Mouse (Mus musculus): ENCODE data around the gene Fgfr2.

Fgfr2 gene

GRCm38 (mm10) chr7:130823992-130824391, 2299.2 kb downstream of the Fgfr2 start:
- no peak for DNase-seq (ENCODE audit: low spot score in 2 of 2)

- no peak for DNase-seq (ENCODE audit: low spot score in 2 of 2)
Measured at GRCm38 (mm10) chr7:130819624-130820023, 2303.5 kb downstream of the Fgfr2 start.

- DNase-seq (ENCODE audit: low spot score in 2 of 2): no peak
Measured at GRCm38 (mm10) chr7:130818813-130819212, 2304.3 kb downstream of the Fgfr2 start.

GRCm38 (mm10) chr7:130816243-130816642, 2306.9 kb downstream of the Fgfr2 start:
- DNase-seq (ENCODE audit: low spot score in 2 of 2): no peak

- no peak for DNase-seq (ENCODE audit: low spot score in 2 of 2)
Measured at GRCm38 (mm10) chr7:130815601-130816000, 2307.5 kb downstream of the Fgfr2 start.

GRCm38 (mm10) chr7:130812407-130812806, 2310.7 kb downstream of the Fgfr2 start:
- no peak for DNase-seq (ENCODE audit: low spot score in 2 of 2)

- no peak for DNase-seq (ENCODE audit: low spot score in 2 of 2)
Measured at GRCm38 (mm10) chr7:130810238-130810637, 2312.9 kb downstream of the Fgfr2 start.

- no peak for DNase-seq (ENCODE audit: low spot score in 2 of 2)
Measured at GRCm38 (mm10) chr7:130808694-130809093, 2314.5 kb downstream of the Fgfr2 start.

- no peak for DNase-seq (ENCODE audit: low spot score in 2 of 2)
Measured at GRCm38 (mm10) chr7:130807749-130808148, 2315.4 kb downstream of the Fgfr2 start.

GRCm38 (mm10) chr7:130804991-130805390, 2318.2 kb downstream of the Fgfr2 start:
- no peak for DNase-seq (ENCODE audit: low spot score in 2 of 2)

GRCm38 (mm10) chr7:130803251-130803825, 2319.8 kb downstream of the Fgfr2 start:
- DNase-seq (ENCODE audit: low spot score in 2 of 2): no peak

GRCm38 (mm10) chr7:130801811-130802210, 2321.3 kb downstream of the Fgfr2 start:
- DNase-seq (ENCODE audit: low spot score in 2 of 2): no peak

GRCm38 (mm10) chr7:130800681-130801080, 2322.5 kb downstream of the Fgfr2 start:
- DNase-seq (ENCODE audit: low spot score in 2 of 2): peak in 1 of 2 experiments; percentile 7

- DNase-seq (ENCODE audit: low spot score in 2 of 2): no peak
Measured at GRCm38 (mm10) chr7:130799418-130799817, 2323.7 kb downstream of the Fgfr2 start.

- no peak for DNase-seq (ENCODE audit: low spot score in 2 of 2)
Measured at GRCm38 (mm10) chr7:130797524-130797923, 2325.6 kb downstream of the Fgfr2 start.

- DNase-seq (ENCODE audit: low spot score in 2 of 2): peak; percentile 21 to 27
Measured at GRCm38 (mm10) chr7:130796786-130797185, 2326.4 kb downstream of the Fgfr2 start.

GRCm38 (mm10) chr7:130793671-130794070, 2329.5 kb downstream of the Fgfr2 start:
- no peak for DNase-seq (ENCODE audit: low spot score in 2 of 2)

- no peak for DNase-seq (ENCODE audit: low spot score in 2 of 2)
Measured at GRCm38 (mm10) chr7:130789456-130789855, 2333.7 kb downstream of the Fgfr2 start.

GRCm38 (mm10) chr7:130788950-130789349, 2334.2 kb downstream of the Fgfr2 start:
- no peak for DNase-seq (ENCODE audit: low spot score in 2 of 2)

- DNase-seq (ENCODE audit: low spot score in 2 of 2): no peak
Measured at GRCm38 (mm10) chr7:130787537-130787936, 2335.6 kb downstream of the Fgfr2 start.

- DNase-seq (ENCODE audit: low spot score in 2 of 2): no peak
Measured at GRCm38 (mm10) chr7:130786708-130787107, 2336.4 kb downstream of the Fgfr2 start.

GRCm38 (mm10) chr7:130785923-130786575, 2337.1 kb downstream of the Fgfr2 start:
- no peak for DNase-seq (ENCODE audit: low spot score in 2 of 2)

GRCm38 (mm10) chr7:130782501-130783050, 2340.6 kb downstream of the Fgfr2 start:
- no peak for DNase-seq (ENCODE audit: low spot score in 2 of 2)
